ENCODE assay signal across 16 mouse cellular contexts in the genomic region with DNA sequence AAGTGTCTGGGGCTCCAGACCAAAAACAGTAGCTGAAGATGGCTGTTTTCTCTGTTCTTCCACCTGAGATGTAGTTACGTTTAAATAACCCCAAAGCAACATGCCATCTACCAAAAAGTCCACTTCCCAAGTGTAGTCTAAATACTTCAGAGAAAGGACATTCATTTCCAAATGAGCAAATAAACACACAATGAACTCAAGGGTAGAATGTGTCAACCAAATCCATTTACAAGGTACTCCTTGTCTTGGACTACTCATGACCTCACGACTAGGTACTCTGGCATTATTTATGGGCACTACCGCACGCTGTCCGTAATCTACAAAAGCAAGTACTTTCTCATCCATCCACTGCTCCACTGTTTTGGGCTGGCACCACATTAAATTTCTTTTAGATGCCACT.
"Had no signal": no experiment of that assay in that cellular context is flagged by ENCODE, and none has a peak within 500 bp of the region (broad histone marks: within the 10 kb centered on the region; RNA-seq: fewer than 3 reads in every experiment).

No protein-coding gene starts in this region.

- H3K27ac ChIP-seq: neural tube, embryonic 13.5 days; neural tube, embryonic 15.5 days; stomach, embryonic 15.5 days; stomach, postnatal 0 days had no signal

- H3K4me3 ChIP-seq: neural tube, embryonic 13.5 days; neural tube, embryonic 15.5 days; stomach, embryonic 15.5 days had no signal

- H3K4me1 ChIP-seq: neural tube, embryonic 13.5 days; neural tube, embryonic 15.5 days; stomach, embryonic 15.5 days had no signal

- H3K9me3 ChIP-seq: neural tube, embryonic 13.5 days; neural tube, embryonic 15.5 days; stomach, embryonic 15.5 days had no signal

- H3K27me3 ChIP-seq: neural tube, embryonic 13.5 days; neural tube, embryonic 15.5 days; stomach, embryonic 15.5 days had no signal

- H3K9ac ChIP-seq: neural tube, embryonic 13.5 days; neural tube, embryonic 15.5 days; stomach, embryonic 15.5 days had no signal

- H3K4me2 ChIP-seq: neural tube, embryonic 13.5 days; neural tube, embryonic 15.5 days; stomach, embryonic 15.5 days had no signal

- H3K36me3 ChIP-seq: neural tube, embryonic 13.5 days; neural tube, embryonic 15.5 days; stomach, embryonic 15.5 days had no signal

- DNase-seq: retina, postnatal 1 day; right cerebral cortex, adult 18-20 months; right cerebral cortex, postnatal 14 days; right cerebral cortex, postnatal 25 days; right cerebral cortex, postnatal 4 days; spleen, adult 18-20 months; thymus, adult 18-20 months; thymus, adult 2 months; thymus, postnatal 14 days; thymus, postnatal 25 days; thymus, postnatal 36 days; thymus, postnatal 4 days had no signal
